Mouse (Mus musculus): ENCODE measurements around the gene Jkamp.

Gene Jkamp

GRCm38 (mm10) chr12:72086166-72086825 lies 907 bp downstream of the Jkamp start:
- DNase-seq, result no peak

GRCm38 (mm10) chr12:72089802-72090201 lies 4.4 kb downstream of the Jkamp start:
- DNase-seq, result no peak

GRCm38 (mm10) chr12:72096966-72097365 lies 11.6 kb downstream of the Jkamp start:
- no peak for DNase-seq

GRCm38 (mm10) chr12:72102776-72103175 lies 17.4 kb downstream of the Jkamp start:
- no peak for DNase-seq

- no peak for DNase-seq
These were observed 18.6 kb downstream of the Jkamp start for GRCm38 (mm10) chr12:72104027-72104426.

- peak; percentile 76 for DNase-seq
These were observed 19.3 kb downstream of the Jkamp start for GRCm38 (mm10) chr12:72104525-72105281.

GRCm38 (mm10) chr12:72115126-72115525 lies 29.7 kb downstream of the Jkamp start:
- DNase-seq, result no peak

- DNase-seq, result peak; percentile 11
These were observed 30.4 kb downstream of the Jkamp start for GRCm38 (mm10) chr12:72115686-72116345.

GRCm38 (mm10) chr12:72129203-72129602 lies 43.8 kb downstream of the Jkamp start:
- DNase-seq, result no peak

- DNase-seq, result no peak
These were observed 65.4 kb downstream of the Jkamp start for GRCm38 (mm10) chr12:72150786-72151185.
